Mouse (Mus musculus) forebrain, embryonic 10.5 days (tissue): Measurements from ENCODE around the gene Emx1. TPM values are rescaled to one million over a fixed set of nuclear protein-coding genes. Genes with fewer than 3 reads are reported as not detected.
A peak's percentile ranks its signal among the peaks of the same experiment; 100 is the strongest.

Source experiments
- DNase-seq: peaks from one replicate; pipeline ENCODE4 v3.0.0-alpha.2; 2017; ENCODE audit warnings: low spot score; ENCODE audit errors: extremely low spot score
- H3K27ac ChIP-seq: fragments of 300-500 bp; sonication (generic); 2 replicates; pipeline ENCODE4 v1.5.1; 2016; ENCODE audit warnings: mild to moderate bottlenecking
- H3K27me3 ChIP-seq: fragments of 300-500 bp; sonication (generic); 2 replicates; pipeline ENCODE4 v1.6.1; 2016; ENCODE audit warnings: mild to moderate bottlenecking; ENCODE audit not compliant: poor library complexity, severe bottlenecking
- H3K36me3 ChIP-seq: fragments of 300-500 bp; sonication (generic); replicated peaks from 2 replicates; pipeline ENCODE4 v1.6.1; 2016; ENCODE audit warnings: mild to moderate bottlenecking, moderate library complexity
- H3K4me1 ChIP-seq: fragments of 300-500 bp; sonication (generic); 2 replicates; pipeline ENCODE4 v1.6.1; 2016
- H3K4me3 ChIP-seq: fragments of 300-500 bp; sonication (generic); 2 replicates; pipeline ENCODE4 v1.5.1; 2016; ENCODE audit warnings: mild to moderate bottlenecking, moderate library complexity
- H3K9me3 ChIP-seq: fragments of 300-500 bp; sonication (generic); 2 replicates; pipeline ENCODE4 v1.6.1; 2016; ENCODE audit warnings: mild to moderate bottlenecking, moderate library complexity
- WGBS: fragments of 180-500 bp; shearing (Covaris S2); methylation state at CpG from one replicate; pipeline ENCODE4 v1.1.7; 2016; 5-methylcytosine and 5-hydroxymethylcytosine counted together
- polyA plus RNA-seq: library from polyadenylated mRNA; unstranded; fragments of >200 nt; fragmentation: Nextera tagmentation; extraction: Ambion mirVana; gene quantifications from 2 replicates; pipeline ENCODE4 v1.2.1, GENCODE M21; 2016

The Emx1 gene
- polyA plus RNA-seq, 1 experiment from 2014 or later: 35.8 TPM

- Histone ChIP-seq H3K36me3 (no peaks in the 10 kb centered on the region), H3K4me3 (no peak overlapping the region), H3K27me3 (peaks cover 11% of the 10 kb centered on the region), H3K9me3 (no peaks in the 10 kb centered on the region), H3K4me1 (peaks cover 69% of the 10 kb centered on the region), H3K27ac (peak overlapping the region; percentile 69)
- WGBS: 36% methylated on average over 4 of the region's 4 CpGs
- DNase-seq: peak; percentile 80
Measured at GRCm38 (mm10) chr6:85160201-85160923, 26.9 kb upstream of the Emx1 start.

GRCm38 (mm10) chr6:85165440-85165921 lies 21.8 kb upstream of the Emx1 start:
- peak; percentile 73 for DNase-seq
- Histone ChIP-seq H3K4me3 (peak overlapping the region; percentile 40), H3K27me3 (peaks cover 3% of the 10 kb centered on the region; the same call in 1 of the 2 replicates), H3K36me3 (no peaks in the 10 kb centered on the region), H3K27ac (peak overlapping the region; percentile 86), H3K9me3 (no peaks in the 10 kb centered on the region), H3K4me1 (peaks cover 63% of the 10 kb centered on the region)
- 27% methylated on average over 11 of the region's 11 CpGs for WGBS

- Histone ChIP-seq H3K9me3 (no peaks in the 10 kb centered on the region), H3K4me3 (no peak overlapping the region), H3K27me3 (peaks cover 28% of the 10 kb centered on the region), H3K27ac (no peak overlapping the region), H3K36me3 (no peaks in the 10 kb centered on the region), H3K4me1 (no peaks in the 10 kb centered on the region)
- DNase-seq: no peak
- WGBS: 85% methylated on average over 3 of the region's 3 CpGs
Measured at GRCm38 (mm10) chr6:85179569-85179968, 7.7 kb upstream of the Emx1 start.

GRCm38 (mm10) chr6:85180036-85180435 lies 7.2 kb upstream of the Emx1 start:
- Histone ChIP-seq H3K4me1 (no peaks in the 10 kb centered on the region), H3K27me3 (peaks cover 31% of the 10 kb centered on the region)
- WGBS: 83% methylated on average over 2 of the region's 2 CpGs

GRCm38 (mm10) chr6:85183951-85184350 lies 3.3 kb upstream of the Emx1 start:
- peaks cover 38% of the 10 kb centered on the region for H3K4me1 ChIP-seq
- WGBS: 70% methylated on average over 3 of the region's 3 CpGs
- no peak overlapping the region for H3K4me3 ChIP-seq
- H3K27me3 ChIP-seq: peaks cover 66% of the 10 kb centered on the region
- H3K27ac ChIP-seq: no peak overlapping the region
- no peaks in the 10 kb centered on the region for H3K36me3 ChIP-seq
- no peaks in the 10 kb centered on the region for H3K9me3 ChIP-seq
- no peak for DNase-seq

More at GRCm38 (mm10) chr6:85180036-85180435, 7.2 kb upstream of the Emx1 start:
- Histone ChIP-seq H3K4me3 (no peak overlapping the region), H3K9me3 (no peaks in the 10 kb centered on the region), H3K27ac (no peak overlapping the region), H3K36me3 (no peaks in the 10 kb centered on the region)
- DNase-seq: no peak

GRCm38 (mm10) chr6:85186033-85186743 lies 1.1 kb upstream of the Emx1 start:
- Histone ChIP-seq H3K4me3 (peak overlapping the region; percentile 78), H3K27me3 (peaks cover 89% of the 10 kb centered on the region), H3K9me3 (no peaks in the 10 kb centered on the region), H3K4me1 (peaks cover 56% of the 10 kb centered on the region), H3K27ac (peak overlapping the region; percentile 94), H3K36me3 (peaks cover 15% of the 10 kb centered on the region; the same call in 1 of the 2 replicates)
- peak; percentile 75 for DNase-seq
- WGBS: 2% methylated on average over 33 of the region's 33 CpGs

GRCm38 (mm10) chr6:85186744-85187059 lies 536 bp upstream of the Emx1 start:
- Histone ChIP-seq H3K27ac (peak overlapping the region; percentile 94), H3K4me3 (peak overlapping the region; percentile 78), H3K27me3 (peaks cover 94% of the 10 kb centered on the region), H3K36me3 (peaks cover 20% of the 10 kb centered on the region), H3K9me3 (no peaks in the 10 kb centered on the region), H3K4me1 (peaks cover 61% of the 10 kb centered on the region)
- WGBS: 1% methylated on average over 15 of the region's 15 CpGs
- peak; percentile 44 for DNase-seq

GRCm38 (mm10) chr6:85188256-85189110 lies 1.2 kb downstream of the Emx1 start:
- Histone ChIP-seq H3K36me3 (peaks cover 35% of the 10 kb centered on the region), H3K4me1 (peaks cover 79% of the 10 kb centered on the region), H3K27me3 (peaks cover 99% of the 10 kb centered on the region), H3K27ac (peak overlapping the region; percentile 94), H3K9me3 (no peaks in the 10 kb centered on the region), H3K4me3 (peak overlapping the region; percentile 78)
- DNase-seq: peak; percentile 61
- under 1% methylated on average over 39 of the region's 39 CpGs for WGBS

GRCm38 (mm10) chr6:85189361-85189760 lies 2.1 kb downstream of the Emx1 start:
- no peak for DNase-seq
- H3K27me3 ChIP-seq: peaks cover 99% of the 10 kb centered on the region
- H3K9me3 ChIP-seq: no peaks in the 10 kb centered on the region
- peak overlapping the region; percentile 78 for H3K4me3 ChIP-seq
- H3K27ac ChIP-seq: peak overlapping the region; percentile 94
- H3K36me3 ChIP-seq: peaks cover 41% of the 10 kb centered on the region
- WGBS: 4% methylated on average over 14 of the region's 14 CpGs
- H3K4me1 ChIP-seq: peaks cover 88% of the 10 kb centered on the region

- H3K36me3 ChIP-seq: peaks cover 46% of the 10 kb centered on the region
- H3K9me3 ChIP-seq: no peaks in the 10 kb centered on the region
- peaks cover 100% of the 10 kb centered on the region for H3K27me3 ChIP-seq
- peaks cover 94% of the 10 kb centered on the region for H3K4me1 ChIP-seq
- peak overlapping the region; percentile 94 for H3K27ac ChIP-seq
- peak; percentile 59 for DNase-seq
- peak overlapping the region; percentile 78 for H3K4me3 ChIP-seq
- WGBS: under 1% methylated on average over 52 of the region's 52 CpGs
Measured at GRCm38 (mm10) chr6:85189911-85190591, 2.8 kb downstream of the Emx1 start.

GRCm38 (mm10) chr6:85190671-85191070 lies 3.4 kb downstream of the Emx1 start:
- H3K4me1 ChIP-seq: peaks cover 92% of the 10 kb centered on the region
- peak overlapping the region; percentile 78 for H3K4me3 ChIP-seq
- WGBS: 2% methylated on average over 13 of the region's 13 CpGs
- H3K9me3 ChIP-seq: no peaks in the 10 kb centered on the region
- peaks cover 100% of the 10 kb centered on the region for H3K27me3 ChIP-seq
- DNase-seq: peak; percentile 61
- H3K36me3 ChIP-seq: peaks cover 49% of the 10 kb centered on the region
- peak overlapping the region; percentile 94 for H3K27ac ChIP-seq
